Mouse (Mus musculus): ENCODE measurements around the gene Ndufs1. TPM values are rescaled to one million over a fixed set of nuclear protein-coding genes. Genes with fewer than 3 reads are reported as not detected.
A peak's percentile ranks its signal among the peaks of the same experiment; 100 is the strongest.

Ndufs1 gene
- polyA plus RNA-seq, 1 experiment from 2014 or later: 140 TPM

DNA sequence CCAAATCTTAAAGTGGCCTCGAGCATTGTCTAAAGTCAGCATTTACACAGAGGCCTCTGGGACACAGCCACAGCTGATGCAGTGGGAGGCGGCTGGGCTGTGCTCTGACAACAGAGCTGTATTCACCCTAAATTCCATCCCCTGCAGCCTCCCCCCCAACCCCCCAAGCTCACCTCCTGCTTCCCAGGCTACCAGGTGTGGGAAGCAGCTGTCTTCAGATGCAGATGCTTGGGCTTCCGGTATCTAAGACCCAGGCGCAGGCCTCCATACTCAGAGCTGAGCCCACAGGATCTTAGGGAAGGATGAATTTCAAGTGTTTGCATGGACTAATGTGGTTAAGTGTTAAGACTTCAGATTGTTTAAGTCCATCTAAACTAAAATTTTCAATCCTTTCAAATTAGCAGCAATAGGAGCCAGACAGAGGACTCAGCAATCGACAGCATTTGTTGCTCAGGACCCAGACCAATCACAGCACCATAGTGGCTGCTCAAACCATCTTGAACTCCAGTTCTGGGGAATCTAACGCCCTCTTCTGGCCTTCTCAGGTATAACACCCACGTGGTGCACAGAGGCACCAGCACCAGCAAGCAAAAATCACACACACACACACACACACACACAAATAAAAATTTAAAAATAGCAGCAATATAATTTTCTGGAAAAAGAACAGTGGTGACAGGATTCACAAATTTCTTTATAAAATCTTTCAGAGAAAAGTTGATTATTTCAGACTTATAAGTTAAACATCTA, 65.9 kb downstream of the Ndufs1 start:
- WGBS: 43% methylated on average over 7 of the region's 7 CpGs
- Histone ChIP-seq H3K4me3 (ENCODE audit: low read depth, low read length) (no peak overlapping the region), H3K9me3 (ENCODE audit: control insufficient read depth, low read length) (no peaks in the 10 kb centered on the region), H3K36me3 (ENCODE audit: control insufficient read depth, insufficient read depth, low read length) (peaks cover 5% of the 10 kb centered on the region; the same call in 1 of the 2 replicates), H3K27ac (ENCODE audit: low read depth) (no peak overlapping the region), H3K4me1 (replicated peaks; ENCODE audit: control insufficient read depth, insufficient read depth, low read length) (peaks cover 20% of the 10 kb centered on the region), H3K9ac (ENCODE audit: low read length) (no peak overlapping the region), H3K4me2 (ENCODE audit: low read length) (no peak overlapping the region), H3K27me3 (replicated peaks; ENCODE audit: control insufficient read depth, insufficient read depth, low read length) (no peaks in the 10 kb centered on the region)
- ATAC-seq (replicated peaks; ENCODE audit: low FRiP score, low TSS enrichment, low read depth): no peak
- DNase-seq (ENCODE audit: low spot score): peak; percentile 65

DNA sequence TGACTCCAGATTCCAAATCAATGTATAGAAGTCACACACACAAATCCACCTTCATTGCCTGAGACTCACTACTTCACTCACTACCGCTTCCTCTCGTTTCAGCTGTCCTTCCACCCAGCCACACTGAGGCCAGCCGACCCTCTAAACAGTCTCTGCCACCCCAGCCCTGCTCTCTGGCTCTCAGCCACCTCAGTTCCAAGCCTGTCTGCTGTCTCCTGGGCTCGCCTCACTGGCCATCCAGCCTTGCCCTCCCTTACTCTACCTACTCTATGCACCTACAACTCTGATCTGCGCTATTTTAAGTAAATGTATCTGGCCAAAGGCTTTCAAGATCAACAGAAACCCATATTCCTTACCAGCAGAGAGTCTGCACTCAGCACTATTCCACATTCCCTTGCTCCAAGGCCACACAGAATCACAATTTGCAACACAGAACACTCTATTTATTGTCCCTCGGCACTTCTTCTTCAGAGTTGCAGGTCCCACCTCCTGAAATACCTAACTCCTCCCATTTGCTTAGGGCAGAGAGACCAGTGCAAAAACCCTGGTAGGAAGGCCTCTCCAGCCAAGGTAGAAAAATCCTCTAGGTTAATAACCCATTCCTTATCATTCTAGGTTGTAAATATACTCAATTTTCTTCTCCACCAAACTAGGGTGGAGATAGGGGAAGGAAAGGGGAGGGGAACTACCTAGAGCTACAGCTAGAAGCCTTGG, 68.9 kb downstream of the Ndufs1 start:
- WGBS: 65% methylated on average over 6 of the region's 6 CpGs
- peaks cover 26% of the 10 kb centered on the region for H3K36me3 ChIP-seq (ENCODE audit: control insufficient read depth, insufficient read depth, low read length)
- no peaks in the 10 kb centered on the region for H3K9me3 ChIP-seq (ENCODE audit: control insufficient read depth, low read length)
- H3K27ac ChIP-seq (ENCODE audit: low read depth): no peak overlapping the region
- H3K9ac ChIP-seq (ENCODE audit: low read length): no peak overlapping the region
- no peak overlapping the region for H3K4me2 ChIP-seq (ENCODE audit: low read length)
- no peak overlapping the region for H3K4me3 ChIP-seq (ENCODE audit: low read depth, low read length)
- ATAC-seq (replicated peaks; ENCODE audit: low FRiP score, low TSS enrichment, low read depth) (peak; percentile 59), DNase-seq (ENCODE audit: low spot score) (no peak)
- peaks cover 20% of the 10 kb centered on the region for H3K4me1 ChIP-seq (replicated peaks; ENCODE audit: control insufficient read depth, insufficient read depth, low read length)
- no peaks in the 10 kb centered on the region for H3K27me3 ChIP-seq (replicated peaks; ENCODE audit: control insufficient read depth, insufficient read depth, low read length)

GRCm38 (mm10) chr1:63102758-63103451, 73.7 kb downstream of the Ndufs1 start:
- no peaks in the 10 kb centered on the region for H3K9me3 ChIP-seq (ENCODE audit: control insufficient read depth, low read length)
- no peak overlapping the region for H3K4me2 ChIP-seq (ENCODE audit: low read length)
- H3K27ac ChIP-seq (ENCODE audit: low read depth): no peak overlapping the region
- no peaks in the 10 kb centered on the region for H3K27me3 ChIP-seq (replicated peaks; ENCODE audit: control insufficient read depth, insufficient read depth, low read length)
- ATAC-seq (replicated peaks; ENCODE audit: low FRiP score, low TSS enrichment, low read depth) (no peak), DNase-seq (ENCODE audit: low spot score) (no peak)
- no peak overlapping the region for H3K9ac ChIP-seq (ENCODE audit: low read length)
- H3K4me3 ChIP-seq (ENCODE audit: low read depth, low read length): no peak overlapping the region
- 0 out of 2 replicates have a peak, but pooled peaks cover 1% of the 10 kb centered on the region for H3K4me1 ChIP-seq (replicated peaks; ENCODE audit: control insufficient read depth, insufficient read depth, low read length)
- WGBS: 89% methylated on average over 12 of the region's 12 CpGs
- peaks cover 64% of the 10 kb centered on the region for H3K36me3 ChIP-seq (ENCODE audit: control insufficient read depth, insufficient read depth, low read length)

GRCm38 (mm10) chr1:63100196-63100595, 76.4 kb downstream of the Ndufs1 start:
- H3K4me2 ChIP-seq (ENCODE audit: low read length): no peak overlapping the region
- 93% methylated on average over 8 of the region's 8 CpGs for WGBS
- ATAC-seq (replicated peaks; ENCODE audit: low FRiP score, low TSS enrichment, low read depth) (no peak), DNase-seq (ENCODE audit: low spot score) (no peak)
- no peak overlapping the region for H3K27ac ChIP-seq (ENCODE audit: low read depth)
- H3K4me1 ChIP-seq (replicated peaks; ENCODE audit: control insufficient read depth, insufficient read depth, low read length): no peaks in the 10 kb centered on the region
- H3K27me3 ChIP-seq (replicated peaks; ENCODE audit: control insufficient read depth, insufficient read depth, low read length): no peaks in the 10 kb centered on the region
- no peak overlapping the region for H3K9ac ChIP-seq (ENCODE audit: low read length)
- no peak overlapping the region for H3K4me3 ChIP-seq (ENCODE audit: low read depth, low read length)
- H3K36me3 ChIP-seq (ENCODE audit: control insufficient read depth, insufficient read depth, low read length): peaks cover 76% of the 10 kb centered on the region
- no peaks in the 10 kb centered on the region for H3K9me3 ChIP-seq (ENCODE audit: control insufficient read depth, low read length)

- 77% methylated on average over 4 of the region's 4 CpGs for WGBS
- ATAC-seq (replicated peaks; ENCODE audit: low FRiP score, low TSS enrichment, low read depth) (no peak), DNase-seq (ENCODE audit: low spot score) (no peak)
- H3K9ac ChIP-seq (ENCODE audit: low read length): no peak overlapping the region
- no peak overlapping the region for H3K4me2 ChIP-seq (ENCODE audit: low read length)
- no peaks in the 10 kb centered on the region for H3K9me3 ChIP-seq (ENCODE audit: control insufficient read depth, low read length)
- no peak overlapping the region for H3K4me3 ChIP-seq (ENCODE audit: low read depth, low read length)
- H3K4me1 ChIP-seq (replicated peaks; ENCODE audit: control insufficient read depth, insufficient read depth, low read length): no peaks in the 10 kb centered on the region
- H3K27me3 ChIP-seq (replicated peaks; ENCODE audit: control insufficient read depth, insufficient read depth, low read length): no peaks in the 10 kb centered on the region
- peaks cover 76% of the 10 kb centered on the region for H3K36me3 ChIP-seq (ENCODE audit: control insufficient read depth, insufficient read depth, low read length)
- no peak overlapping the region for H3K27ac ChIP-seq (ENCODE audit: low read depth)
Measured at GRCm38 (mm10) chr1:63098831-63099230, 77.8 kb downstream of the Ndufs1 start.

GRCm38 (mm10) chr1:63096071-63096470, 80.6 kb downstream of the Ndufs1 start:
- Histone ChIP-seq H3K4me1 (replicated peaks; ENCODE audit: control insufficient read depth, insufficient read depth, low read length) (no peaks in the 10 kb centered on the region), H3K4me2 (ENCODE audit: low read length) (no peak overlapping the region), H3K9ac (ENCODE audit: low read length) (no peak overlapping the region), H3K36me3 (ENCODE audit: control insufficient read depth, insufficient read depth, low read length) (peaks cover 80% of the 10 kb centered on the region), H3K4me3 (ENCODE audit: low read depth, low read length) (no peak overlapping the region), H3K9me3 (ENCODE audit: control insufficient read depth, low read length) (no peaks in the 10 kb centered on the region), H3K27me3 (replicated peaks; ENCODE audit: control insufficient read depth, insufficient read depth, low read length) (no peaks in the 10 kb centered on the region), H3K27ac (ENCODE audit: low read depth) (no peak overlapping the region)
- DNase-seq (ENCODE audit: low spot score) (no peak), ATAC-seq (replicated peaks; ENCODE audit: low FRiP score, low TSS enrichment, low read depth) (no peak)
- WGBS: 82% methylated on average over 5 of the region's 5 CpGs

Small RNAs within 50 kb of the gene (microRNA-seq; reads per million reads assigned to microRNA genes)
- not detected for gene Gm24557
- gene Gm27512: not detected

Other genes starting within 250 kb of the Ndufs1 start
- 14.7 and 16.1 TPM in 2 replicates for gene Ino80d, start 62.2 kb downstream of the Ndufs1 start, polyA plus RNA-seq (2014; fragmentation: Nextera tagmentation; extraction: Ambion mirVana)
- gene Eef1b2, start within 50 bp of the Ndufs1 start, polyA plus RNA-seq (2014; fragmentation: Nextera tagmentation; extraction: Ambion mirVana): 798 and 813 TPM in 2 replicates
- 0.09 TPM in 1 of 2 replicates, not detected in the other for gene Gpr1, start 37.7 kb upstream of the Ndufs1 start, polyA plus RNA-seq (2014; fragmentation: Nextera tagmentation; extraction: Ambion mirVana)
- gene Zdbf2, start 96.4 kb upstream of the Ndufs1 start, polyA plus RNA-seq (2014; fragmentation: Nextera tagmentation; extraction: Ambion mirVana): 7.5 and 9.6 TPM in 2 replicates